Mouse (Mus musculus): Measurements from ENCODE around the gene Cnot11. TPM values are rescaled to one million over a fixed set of nuclear protein-coding genes. Genes with fewer than 3 reads are reported as not detected.

Cnot11 gene
- 15.5 and 18.5 TPM in 2 replicates for polyA plus RNA-seq (2015; fragmentation: Nextera tagmentation; extraction: Ambion mirVana)

DNA sequence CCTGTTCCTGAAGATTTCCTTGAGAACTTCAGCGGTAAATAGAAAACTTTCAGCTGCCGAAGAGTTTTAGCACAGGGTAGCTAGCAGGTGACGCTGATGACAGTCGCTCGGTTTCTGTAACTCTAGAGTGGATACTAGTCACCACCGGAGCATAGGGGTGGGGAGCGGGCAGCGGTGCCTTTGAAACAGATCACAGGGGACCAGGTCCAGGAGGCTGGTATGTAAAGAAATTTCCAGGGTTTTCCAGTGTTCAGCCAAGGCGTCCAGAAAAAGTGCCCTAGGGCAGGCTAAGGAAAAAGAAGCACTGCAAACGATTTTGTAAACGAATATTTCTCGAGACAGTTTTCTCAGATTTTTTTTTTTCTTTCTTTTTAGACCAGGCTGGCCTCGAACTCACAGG lies at the start of gene Cnot11:
Cnot11 (plus strand) TSS at position 162 of the 400 bp plus-strand sequence.

DNA sequence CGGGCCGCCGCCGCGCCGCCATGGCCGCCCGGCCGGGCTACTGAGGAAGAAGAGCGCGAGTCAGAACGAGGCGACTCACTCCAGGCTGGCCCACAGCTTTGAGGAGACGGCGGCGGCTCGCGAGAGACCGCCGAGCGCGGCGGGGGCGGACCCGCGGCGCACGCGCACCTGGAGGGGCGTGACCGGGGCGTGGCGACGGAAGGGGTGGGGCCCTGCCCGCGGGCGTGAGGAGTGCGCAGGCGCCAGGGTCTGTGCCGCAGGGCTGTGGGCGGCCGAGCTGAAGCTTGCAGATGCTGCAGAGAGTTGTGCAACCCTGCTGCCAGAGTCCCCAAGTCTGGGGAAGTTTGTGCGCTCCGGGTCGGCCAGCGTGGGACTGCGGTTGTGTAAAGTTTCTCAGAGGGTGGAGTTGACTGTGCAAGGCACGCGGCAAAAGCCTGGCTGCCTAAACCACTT lies 42.5 kb downstream of the Cnot11 start, which contains the start of gene Rnf149:
Rnf149 (minus strand) TSS at position 153 of the 453 bp plus-strand sequence.

Other genes with a start within 250 kb of the Cnot11 start
- 557 and 845 TPM in 2 replicates for gene Rpl31, start 167.2 kb upstream of the Cnot11 start, polyA plus RNA-seq (2015; fragmentation: Nextera tagmentation; extraction: Ambion mirVana)
- 5.4 and 5.7 TPM in 2 replicates for gene Tbc1d8, start 56.2 kb upstream of the Cnot11 start, polyA plus RNA-seq (2015; fragmentation: Nextera tagmentation; extraction: Ambion mirVana)
- 40.2 and 61.6 TPM in 2 replicates for gene Rnf149, start 42.4 kb downstream of the Cnot11 start, polyA plus RNA-seq (2015; fragmentation: Nextera tagmentation; extraction: Ambion mirVana)
- gene Creg2, start 116.5 kb downstream of the Cnot11 start, polyA plus RNA-seq (2015; fragmentation: Nextera tagmentation; extraction: Ambion mirVana): 0.59 and 2.7 TPM in 2 replicates
- gene Rfx8, start 186.0 kb downstream of the Cnot11 start, polyA plus RNA-seq (2015; fragmentation: Nextera tagmentation; extraction: Ambion mirVana): 0.30 and 0.59 TPM in 2 replicates

Measured in adrenal gland, postnatal 0 days (tissue).